Mouse (Mus musculus) thymus, adult 18-20 months (tissue): ENCODE data around the gene Zmym3.

Experiments
- DNase-seq, 2 experiments: peaks; one replicate each; pipeline ENCODE4 v3.0.0; 2022; ENCODE audit warnings: mixed read lengths in 2 of 2

Gene Zmym3

GRCm38 (mm10) chrX:101420700-101421095 is at the start of gene Zmym3:
Gene Zmym3, minus strand, starts transcription at chrX:101420849.
- DNase-seq = no peak

- DNase-seq = no peak
Measured at GRCm38 (mm10) chrX:101451591-101451990, 30.9 kb upstream of the Zmym3 start.

- no peak for DNase-seq
Measured at GRCm38 (mm10) chrX:101451147-101451546, 30.5 kb upstream of the Zmym3 start.

GRCm38 (mm10) chrX:101448886-101449475 is 28.3 kb upstream of the Zmym3 start, which contains the start of gene Itgb1bp2:
Gene Itgb1bp2, plus strand, starts transcription at chrX:101449088.
- DNase-seq = no peak

- no peak for DNase-seq
Measured at GRCm38 (mm10) chrX:101429976-101430375, 9.3 kb upstream of the Zmym3 start.

GRCm38 (mm10) chrX:101429142-101429949 is 8.7 kb upstream of the Zmym3 start, which contains the start of gene Nono:
Gene Nono, plus strand, starts transcription at chrX:101429318.
- DNase-seq = peak; percentile 81 to 88

GRCm38 (mm10) chrX:101428785-101429141 is 8.1 kb upstream of the Zmym3 start:
- DNase-seq = no peak

GRCm38 (mm10) chrX:101427774-101428173 is 7.1 kb upstream of the Zmym3 start:
- no peak for DNase-seq

- no peak for DNase-seq
Measured at GRCm38 (mm10) chrX:101423462-101423861, 2.8 kb upstream of the Zmym3 start.

- DNase-seq = peak; percentile 79 to 81
Measured at GRCm38 (mm10) chrX:101419725-101420699, 637 bp downstream of the Zmym3 start.

GRCm38 (mm10) chrX:101418946-101419724 is 1.5 kb downstream of the Zmym3 start:
- DNase-seq = peak; percentile 23 to 39

GRCm38 (mm10) chrX:101396459-101396858 is 24.2 kb downstream of the Zmym3 start:
- DNase-seq = no peak

GRCm38 (mm10) chrX:101394341-101394740 is 26.3 kb downstream of the Zmym3 start:
- DNase-seq = no peak

GRCm38 (mm10) chrX:101388866-101389537 is 31.6 kb downstream of the Zmym3 start:
- DNase-seq = no peak

- no peak for DNase-seq
Measured at GRCm38 (mm10) chrX:101386222-101386621, 34.4 kb downstream of the Zmym3 start.

- DNase-seq = no peak
Measured at GRCm38 (mm10) chrX:101384439-101385137, 36.1 kb downstream of the Zmym3 start.

- no peak for DNase-seq
Measured at GRCm38 (mm10) chrX:101383455-101383854, 37.2 kb downstream of the Zmym3 start.

- DNase-seq = no peak
Measured at GRCm38 (mm10) chrX:101379744-101380143, 40.9 kb downstream of the Zmym3 start.

- no peak for DNase-seq
Measured at GRCm38 (mm10) chrX:101377076-101377475, 43.6 kb downstream of the Zmym3 start.

GRCm38 (mm10) chrX:101376190-101376968 is 44.3 kb downstream of the Zmym3 start, which contains the start of gene Gjb1:
Gene Gjb1, plus strand, starts transcription at chrX:101376378.
- no peak for DNase-seq
